Mouse (Mus musculus) kidney, adult 2 months (tissue): ENCODE data around the gene Gba. TPM values are rescaled to one million over a fixed set of nuclear protein-coding genes. Genes with fewer than 3 reads are reported as not detected.

Experiments
- DNase-seq: peaks from one replicate; pipeline ENCODE4 v3.0.0; 2021
- H3K27ac ChIP-seq: fragments of 200-500 bp; 2 replicates; pipeline ENCODE4 v1.5.1; 2012; ENCODE audit warnings: low read depth, low read length, control low read depth, inconsistent platforms; ENCODE audit not compliant: insufficient read depth
- H3K27me3 ChIP-seq: fragments of 200-500 bp; replicated peaks from 2 replicates; pipeline ENCODE4 v1.6.1; 2012; ENCODE audit warnings: mild to moderate bottlenecking, moderate library complexity, low read length, inconsistent platforms; ENCODE audit not compliant: control insufficient read depth, insufficient read depth
- H3K36me3 ChIP-seq: fragments of 200-500 bp; 2 replicates; pipeline ENCODE4 v1.6.1; 2012; ENCODE audit warnings: mild to moderate bottlenecking, moderate library complexity, low read length, inconsistent platforms; ENCODE audit not compliant: control insufficient read depth, insufficient read depth
- H3K4me1 ChIP-seq: fragments of 200-500 bp; 2 replicates; pipeline ENCODE4 v1.6.1; 2011; ENCODE audit warnings: low read length; ENCODE audit not compliant: control insufficient read depth, insufficient read depth
- H3K4me3 ChIP-seq: fragments of 200-500 bp; 2 replicates; pipeline ENCODE4 v1.5.1; 2011; ENCODE audit warnings: mild to moderate bottlenecking, low read depth, low read length, control low read depth; ENCODE audit not compliant: insufficient read depth
- CTCF ChIP-seq: fragments of 200-500 bp; conservative IDR thresholded peaks from 2 replicates; pipeline ENCODE4 v1.5.1; 2011; ENCODE audit warnings: low read depth, mild to moderate bottlenecking, control low read depth, low read length, moderate library complexity, mixed read lengths; ENCODE audit not compliant: insufficient read depth, insufficient read length
- POLR2A ChIP-seq: fragments of 200-500 bp; IDR thresholded peaks from one replicate; pipeline ENCODE4 v1.6.1; 2011; ENCODE audit warnings: low read depth, low read length, control low read depth
- WGBS: fragments of 180-500 bp; shearing (Covaris S2); methylation state at CpG from one replicate; pipeline ENCODE4 v1.1.7; 2018; 5-methylcytosine and 5-hydroxymethylcytosine counted together
- polyA plus RNA-seq: library from polyadenylated mRNA; depleted of rRNA; stranded (reverse); fragments of >200 nt; gene quantifications from 2 replicates; pipeline ENCODE4 v1.2.3, GENCODE M21; 2012

The Gba gene
- polyA plus RNA-seq, 1 experiment: 61.6 TPM

DNA sequence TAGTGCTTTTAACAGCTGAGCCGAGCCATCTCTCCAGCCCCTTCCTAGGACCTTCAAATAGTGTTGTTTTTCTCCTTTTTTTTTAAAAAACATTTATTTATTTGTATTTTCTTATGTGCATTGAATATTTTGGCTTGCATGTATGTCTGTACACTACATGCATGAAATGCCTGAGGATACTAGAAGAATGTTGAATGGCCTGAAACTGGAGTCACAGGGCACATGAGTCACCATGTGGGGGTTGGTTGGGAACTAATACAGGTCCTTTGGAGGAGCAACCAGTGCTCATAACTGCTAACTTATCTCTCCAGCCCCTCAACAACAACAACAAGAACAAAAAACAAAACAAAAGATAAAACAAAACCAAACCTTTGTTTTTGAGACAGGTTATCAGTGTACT is 39.6 kb upstream of the Gba start:
- Histone ChIP-seq H3K27me3 (no peaks in the 10 kb centered on the region), H3K36me3 (no peaks in the 10 kb centered on the region), H3K4me1 (peaks cover 8% of the 10 kb centered on the region; the same call in 1 of the 2 replicates), H3K27ac (no peak overlapping the region), H3K4me3 (no peak overlapping the region)
- TF ChIP-seq POLR2A (no peak), CTCF (no peak)
- no peak for DNase-seq
- WGBS: 86% methylated on average over 1 of the region's 1 CpGs

DNA sequence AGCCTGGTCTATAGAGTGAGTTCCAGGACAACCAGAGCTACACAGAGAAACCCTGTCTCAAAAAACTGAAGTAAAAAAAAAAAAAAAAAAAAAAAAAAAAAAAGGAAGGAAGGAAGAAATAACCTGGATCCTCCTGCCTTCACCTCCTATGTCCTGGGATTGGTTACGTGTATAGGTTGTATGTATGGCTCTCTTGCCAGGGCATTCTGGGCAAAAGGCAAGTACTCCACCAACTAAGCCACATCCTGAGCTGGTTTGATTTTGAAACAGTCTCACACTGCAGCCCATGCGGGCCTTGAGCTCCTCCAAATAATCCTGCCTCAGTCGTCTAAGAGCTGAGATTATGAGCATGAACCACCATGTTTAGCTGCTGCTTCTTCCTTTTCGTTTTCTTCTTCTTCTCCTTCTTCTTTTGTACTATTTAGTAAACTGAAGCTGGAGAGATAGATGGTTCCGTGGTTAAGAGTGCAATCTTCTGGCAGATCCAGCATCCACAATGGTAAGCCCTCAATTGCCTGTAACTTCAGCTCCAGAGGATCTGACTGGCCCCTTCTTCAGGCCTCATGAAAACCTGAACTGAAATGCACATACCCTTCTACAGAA is 39.0 kb upstream of the Gba start:
- H3K36me3 ChIP-seq: peaks cover 4% of the 10 kb centered on the region
- H3K27me3 ChIP-seq: no peaks in the 10 kb centered on the region
- no peak for DNase-seq
- no peak overlapping the region for H3K27ac ChIP-seq
- WGBS: 72% methylated on average over 5 of the region's 5 CpGs
- TF ChIP-seq CTCF: no peak
- no peak for TF ChIP-seq POLR2A
- no peak overlapping the region for H3K4me3 ChIP-seq
- peaks cover 8% of the 10 kb centered on the region; the same call in 1 of the 2 replicates for H3K4me1 ChIP-seq

DNA sequence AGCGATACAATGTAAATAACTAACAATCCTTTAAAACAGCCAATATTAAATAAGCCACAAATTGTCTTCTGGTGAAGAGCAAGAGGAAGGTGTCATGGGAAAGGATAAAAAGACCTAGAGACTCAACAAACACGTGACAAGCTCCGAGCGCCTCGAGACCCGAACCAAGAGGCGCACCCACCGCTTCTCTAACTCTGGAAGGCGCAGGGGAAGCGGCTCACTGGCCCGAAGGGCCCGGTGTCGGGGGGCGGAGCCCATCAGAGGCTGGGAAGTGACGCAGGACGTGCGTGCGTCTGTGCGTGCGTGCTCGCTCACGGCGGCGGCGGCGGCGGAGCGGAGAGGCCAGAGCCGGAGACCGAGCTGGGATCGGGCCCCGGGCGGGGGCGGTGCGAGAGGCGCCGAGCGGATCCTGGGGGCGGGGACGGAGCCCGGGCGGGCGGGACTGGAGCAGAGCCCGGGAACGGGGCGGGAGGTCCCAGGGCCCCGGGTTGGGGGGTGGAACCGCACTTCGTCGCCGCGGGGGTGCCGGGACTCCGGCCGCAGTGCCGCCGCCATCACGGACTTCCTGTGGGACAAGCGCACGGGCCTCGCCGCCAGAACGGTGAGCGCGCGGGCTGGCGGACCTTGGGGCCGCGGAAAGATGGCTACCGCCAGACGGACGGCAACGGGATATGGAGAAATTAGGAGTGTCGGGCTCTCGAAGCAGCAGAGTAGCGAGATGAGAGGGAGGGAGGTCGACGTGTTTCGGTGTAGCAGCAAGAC is 38.0 kb upstream of the Gba start, which contains the start of gene Clk2:
Clk2 (plus strand) TSS at position 290 of the 762 bp plus-strand sequence.
- peak; percentile 29 for TF ChIP-seq POLR2A
- TF ChIP-seq CTCF: no peak
- Histone ChIP-seq H3K27ac (peak within 1 kb of the TSS; percentile 74), H3K4me1 (peaks cover 8% of the 10 kb centered on the region; the same call in 1 of the 2 replicates), H3K4me3 (peak within 1 kb of the TSS; percentile 79), H3K36me3 (peaks cover 12% of the 10 kb centered on the region), H3K27me3 (no peaks in the 10 kb centered on the region)
- 2% methylated on average over 79 of the region's 79 CpGs for WGBS
- peak; percentile 97 for DNase-seq

DNA sequence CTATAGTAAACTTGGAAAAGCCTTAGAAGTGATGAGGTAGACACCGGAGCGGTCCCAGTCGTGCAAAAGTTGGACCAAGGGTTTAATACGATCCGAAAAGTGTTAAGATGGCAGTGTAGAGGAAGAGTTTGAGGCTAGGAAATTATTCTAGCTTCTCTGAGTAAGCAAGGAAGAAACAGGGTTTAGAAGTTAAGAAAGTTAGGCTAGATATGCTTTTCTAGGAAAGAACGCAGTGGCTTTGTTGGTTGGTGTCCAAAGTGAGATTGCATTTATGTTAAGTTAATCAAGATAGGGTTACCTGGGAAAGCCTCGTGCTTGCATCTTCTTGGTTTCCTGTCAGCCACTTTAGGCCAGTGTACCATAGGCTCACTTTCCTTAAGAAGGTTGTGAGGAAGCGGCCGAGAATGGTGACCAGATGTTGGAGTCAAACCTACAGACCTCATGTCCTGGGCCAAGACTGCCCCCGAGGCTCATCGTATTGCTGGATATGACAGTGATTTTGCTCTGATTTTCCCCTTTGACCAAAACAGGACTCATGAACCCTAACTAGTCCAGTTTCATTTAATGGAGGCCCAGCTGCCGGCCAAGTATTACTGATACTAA is 37.4 kb upstream of the Gba start:
- no peak for TF ChIP-seq CTCF
- TF ChIP-seq POLR2A: no peak
- Histone ChIP-seq H3K4me3 (peak overlapping the region; percentile 79), H3K4me1 (peaks cover 8% of the 10 kb centered on the region; the same call in 1 of the 2 replicates), H3K27ac (peak overlapping the region; percentile 59), H3K36me3 (peaks cover 13% of the 10 kb centered on the region), H3K27me3 (no peaks in the 10 kb centered on the region)
- WGBS: 9% methylated on average over 12 of the region's 12 CpGs
- DNase-seq: no peak

DNA sequence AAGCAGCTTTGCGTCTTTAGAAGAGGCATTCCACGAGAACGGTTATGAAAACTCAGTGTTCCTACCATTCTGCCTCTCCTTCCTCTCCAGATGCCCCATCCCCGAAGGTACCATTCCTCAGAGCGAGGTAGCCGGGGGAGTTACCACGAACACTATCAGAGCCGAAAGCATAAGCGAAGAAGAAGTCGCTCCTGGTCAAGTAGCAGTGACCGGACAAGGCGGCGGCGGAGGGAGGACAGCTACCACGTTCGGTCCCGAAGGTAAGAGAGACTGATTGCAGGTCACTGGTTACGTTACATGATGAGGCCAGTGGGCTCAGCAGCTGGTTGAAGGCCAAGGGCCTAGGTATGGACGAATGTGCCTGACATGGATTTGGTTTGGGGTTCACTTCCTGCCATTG is 35.8 kb upstream of the Gba start:
- Histone ChIP-seq H3K36me3 (peaks cover 13% of the 10 kb centered on the region), H3K27me3 (no peaks in the 10 kb centered on the region), H3K4me1 (peaks cover 8% of the 10 kb centered on the region; the same call in 1 of the 2 replicates), H3K27ac (no peak overlapping the region), H3K4me3 (no peak overlapping the region)
- TF ChIP-seq CTCF: no peak
- no peak for TF ChIP-seq POLR2A
- WGBS: 85% methylated on average over 19 of the region's 19 CpGs
- no peak for DNase-seq

DNA sequence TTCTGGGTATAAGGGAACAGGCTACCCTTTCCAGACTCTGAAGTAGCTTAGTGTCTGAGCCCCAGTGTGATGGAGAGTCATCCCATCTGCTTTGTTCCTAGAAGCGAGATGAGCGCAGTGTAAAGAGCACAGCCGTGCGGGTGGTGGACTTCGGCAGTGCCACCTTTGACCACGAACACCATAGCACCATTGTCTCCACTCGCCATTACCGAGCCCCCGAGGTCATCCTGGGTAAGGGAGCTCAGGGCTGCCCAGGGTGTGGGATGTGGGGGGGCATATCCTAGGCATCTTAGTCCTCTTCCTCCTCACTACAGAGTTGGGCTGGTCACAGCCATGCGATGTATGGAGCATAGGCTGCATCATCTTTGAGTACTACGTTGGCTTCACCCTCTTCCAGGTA is 27.9 kb upstream of the Gba start:
- Histone ChIP-seq H3K36me3 (peaks cover 4% of the 10 kb centered on the region), H3K27me3 (no peaks in the 10 kb centered on the region), H3K4me1 (peaks cover 4% of the 10 kb centered on the region), H3K27ac (no peak overlapping the region), H3K4me3 (no peak overlapping the region)
- DNase-seq: no peak
- TF ChIP-seq CTCF (no peak), POLR2A (no peak)
- 89% methylated on average over 11 of the region's 11 CpGs for WGBS

DNA sequence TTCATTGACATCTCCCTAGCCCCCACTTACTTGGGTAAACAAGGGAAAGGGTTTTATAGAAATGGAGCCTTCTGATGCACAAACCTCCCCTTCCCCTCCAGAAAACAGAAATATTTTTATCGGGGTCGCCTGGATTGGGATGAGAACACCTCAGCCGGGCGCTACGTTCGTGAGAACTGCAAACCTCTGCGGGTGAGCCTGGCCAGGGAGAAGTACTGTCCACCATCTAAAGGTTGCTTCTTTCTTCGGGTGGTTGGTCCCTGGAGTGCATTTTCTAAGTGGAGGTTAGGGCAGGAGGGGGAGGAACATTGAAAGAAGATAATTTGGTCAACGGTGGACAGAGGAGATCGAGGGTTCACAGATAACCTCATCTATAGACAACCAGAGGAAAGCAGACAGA is 27.2 kb upstream of the Gba start:
- DNase-seq: no peak
- no peak overlapping the region for H3K27ac ChIP-seq
- 91% methylated on average over 10 of the region's 10 CpGs for WGBS
- H3K4me3 ChIP-seq: no peak overlapping the region
- H3K4me1 ChIP-seq: peaks cover 4% of the 10 kb centered on the region
- no peaks in the 10 kb centered on the region for H3K27me3 ChIP-seq
- H3K36me3 ChIP-seq: peaks cover 4% of the 10 kb centered on the region
- TF ChIP-seq POLR2A (no peak), CTCF (no peak)
